Comparison of ENCODE assay signal across 27 mouse cellular contexts in genomic region chr14:120730226-120730625, GRCm38 (mm10).
A peak's percentile ranks its signal among the peaks of the same experiment; 100 is the strongest.
DNase-seq lines count a peak whose midpoint lies in the region; ATAC-seq lines count a peak whose summit lies in the region.
"Had no signal": no experiment of that assay in that cellular context is flagged by ENCODE, and none has a peak within 500 bp of the region (broad histone marks: within the 10 kb centered on the region; RNA-seq: fewer than 3 reads in every experiment).

No protein-coding gene starts in this region.

- peak; percentile 29 for DNase-seq in embryo, embryonic 11 days
- no peak for DNase-seq in embryo, embryonic 10 days (ENCODE audit: low spot score)
- DNase-seq in lung, postnatal 25 days (ENCODE audit: low spot score) = no peak
- DNase-seq in retina, postnatal 1 day = peak; percentile 14
- no peak for DNase-seq in cerebellum, adult 11-12 months
- DNase-seq: adrenal gland, postnatal 25 days; cerebellum, postnatal 10 days; gastrocnemius, postnatal 25 days; heart, adult 2 months; heart, postnatal 14 days; kidney, adult 8-10 months; kidney, postnatal 4 days; layer of hippocampus, adult 9-11 months; lung, postnatal 14 days; right cerebral cortex, postnatal 25 days; spleen, adult 18-20 months had no signal

- H3K36me3 ChIP-seq in lung, embryonic 15.5 days = no peaks in the 10 kb centered on the region
- no peaks in the 10 kb centered on the region for H3K36me3 ChIP-seq in hindbrain, embryonic 16.5 days (ENCODE audit: control insufficient read depth, insufficient read depth, low read length)
- H3K36me3 ChIP-seq: embryonic facial prominence, embryonic 15.5 days; heart, embryonic 13.5 days; hindbrain, embryonic 12.5 days; limb, embryonic 15.5 days; midbrain, embryonic 10.5 days had no signal

- no peaks in the 10 kb centered on the region for H3K27me3 ChIP-seq in lung, embryonic 15.5 days
- no peaks in the 10 kb centered on the region for H3K27me3 ChIP-seq in hindbrain, embryonic 16.5 days (replicated peaks; ENCODE audit: control insufficient read depth, insufficient read depth, low read length)
- H3K27me3 ChIP-seq: embryonic facial prominence, embryonic 15.5 days; heart, embryonic 13.5 days; hindbrain, embryonic 12.5 days; limb, embryonic 15.5 days had no signal

- H3K9me3 ChIP-seq in lung, embryonic 15.5 days = no peaks in the 10 kb centered on the region
- H3K9me3 ChIP-seq in hindbrain, embryonic 16.5 days (ENCODE audit: control insufficient read depth, low read length) = no peaks in the 10 kb centered on the region
- H3K9me3 ChIP-seq: embryonic facial prominence, embryonic 15.5 days; heart, embryonic 13.5 days; hindbrain, embryonic 12.5 days; limb, embryonic 15.5 days; midbrain, embryonic 10.5 days had no signal

- no peak overlapping the region for H3K4me2 ChIP-seq in lung, embryonic 15.5 days
- H3K4me2 ChIP-seq in hindbrain, embryonic 16.5 days (ENCODE audit: low read length) = no peak overlapping the region
- H3K4me2 ChIP-seq: embryonic facial prominence, embryonic 15.5 days; heart, embryonic 13.5 days; hindbrain, embryonic 12.5 days; limb, embryonic 15.5 days had no signal

- 19% methylated on average over 3 of the region's 3 CpGs for WGBS in lung, embryonic 15.5 days
- WGBS in hindbrain, embryonic 16.5 days = 55% methylated on average over 3 of the region's 3 CpGs

- peaks cover 15% of the 10 kb centered on the region for H3K4me1 ChIP-seq in lung, embryonic 15.5 days
- H3K4me1 ChIP-seq in hindbrain, embryonic 16.5 days (ENCODE audit: control insufficient read depth, insufficient read depth, low read depth, low read length) = no peaks in the 10 kb centered on the region
- H3K4me1 ChIP-seq: embryonic facial prominence, embryonic 15.5 days had no signal

- no peak overlapping the region for H3K4me3 ChIP-seq in lung, embryonic 15.5 days
- H3K4me3 ChIP-seq in hindbrain, embryonic 16.5 days (ENCODE audit: low read length) = no peak overlapping the region
- H3K4me3 ChIP-seq: embryonic facial prominence, embryonic 15.5 days; heart, adult 2 months; heart, embryonic 13.5 days; hindbrain, embryonic 12.5 days; limb, embryonic 15.5 days; midbrain, embryonic 10.5 days had no signal

- H3K27ac ChIP-seq in lung, embryonic 15.5 days = no peak overlapping the region
- no peak overlapping the region for H3K27ac ChIP-seq in hindbrain, embryonic 16.5 days (ENCODE audit: low read depth, low read length)
- H3K27ac ChIP-seq: embryonic facial prominence, embryonic 15.5 days; heart, adult 2 months; heart, embryonic 13.5 days; hindbrain, embryonic 12.5 days; limb, embryonic 15.5 days; liver, embryonic 14.5 days had no signal

- H3K9ac ChIP-seq in lung, embryonic 15.5 days = no peak overlapping the region
- H3K9ac ChIP-seq in hindbrain, embryonic 16.5 days (ENCODE audit: low read depth, low read length) = no peak overlapping the region
- H3K9ac ChIP-seq: embryonic facial prominence, embryonic 15.5 days; heart, embryonic 13.5 days; hindbrain, embryonic 12.5 days; limb, embryonic 15.5 days; liver, embryonic 14.5 days had no signal

- peak; percentile 52 for ATAC-seq in lung, embryonic 15.5 days (ENCODE audit: borderline replicate concordance, extremely low read depth, low FRiP score, low TSS enrichment)
- peak; percentile 52 for ATAC-seq in granulocyte monocyte progenitor cell, adult 5-6 weeks (replicated peaks; ENCODE audit: poor library complexity, severe bottlenecking)
- ATAC-seq in hindbrain, embryonic 16.5 days = no peak
- ATAC-seq: CD4-positive, CD25-positive, alpha-beta regulatory T cell, adult 4 months; inflammation-experienced regulatory T-cells, adult 6 months had no signal

Comparison
In these comparisons a context has a peak if more than half of its experiments do, and no peak if none do; other contexts are left out.
1. DNase-seq: peak in embryo, embryonic 11 days (single experiment) and retina, postnatal 1 day (single experiment); none in embryo, embryonic 10 days (single experiment), lung, postnatal 25 days (single experiment) and cerebellum, adult 11-12 months (single experiment).